Mouse (Mus musculus) left cerebral cortex, postnatal 10 days (tissue): ENCODE results near the gene Gm20604. TPM values are rescaled to one million over a fixed set of nuclear protein-coding genes. Genes with fewer than 3 reads are reported as not detected.
A peak's percentile ranks its signal among the peaks of the same experiment; 100 is the strongest.

Experiments used
- DNase-seq, 2 experiments: peaks; one replicate each; pipeline ENCODE4 v3.0.0; 2021 to 2022; ENCODE audit warnings: low spot score in 2 of 2, mixed read lengths in 1 of 2; ENCODE audit errors: extremely low spot score in 1 of 2
- intact Hi-C: fragments of 180-260 bp; cut with DNase I; formaldehyde crosslinking; loops from one replicate; pipeline ENCODE4 v1.15.1; 2025
- total RNA-seq, 2 experiments: library from RNA; stranded (reverse); gene quantifications; 2 replicates each; pipeline ENCODE4 v1.2.3; 2021

The Gm20604 gene
- total RNA-seq, 2 experiments from 2014 or later = 22.9 to 23.0 TPM

- intact Hi-C loops = loop anchor here (10.0 kb wide), 1 partner anchor 209 kb away; no protein-coding TSS in a partner anchor
- no peak for DNase-seq
These were observed 45.2 kb downstream of the Gm20604 start for GRCm38 (mm10) chr12:102713153-102713865.

GRCm38 (mm10) chr12:102710851-102711375 is 47.6 kb downstream of the Gm20604 start:
- intact Hi-C loops = loop anchor here (10.0 kb wide), 1 partner anchor 206 kb away; no protein-coding TSS in a partner anchor
- no peak for DNase-seq

GRCm38 (mm10) chr12:102709896-102710295 is 48.6 kb downstream of the Gm20604 start:
- no peak for DNase-seq
- intact Hi-C loops = loop anchor here (10.0 kb wide), 1 partner anchor 205 kb away; no protein-coding TSS in a partner anchor

GRCm38 (mm10) chr12:102708220-102708619 is 50.3 kb downstream of the Gm20604 start:
- intact Hi-C loops = no loop called here
- no peak for DNase-seq

GRCm38 (mm10) chr12:102706833-102707463 is 51.5 kb downstream of the Gm20604 start:
- intact Hi-C loops = no loop called here
- DNase-seq = no peak

GRCm38 (mm10) chr12:102705906-102706640 is 52.4 kb downstream of the Gm20604 start:
- no peak for DNase-seq
- intact Hi-C loops = no loop called here

- DNase-seq = peak; percentile 87 to 95
- intact Hi-C loops = no loop called here
These were observed 53.1 kb downstream of the Gm20604 start for GRCm38 (mm10) chr12:102705216-102705871.

- intact Hi-C loops = loop anchor here (5.0 kb wide), 1 partner anchor 57 kb away; no protein-coding TSS in a partner anchor
- DNase-seq = peak in 1 of 2 experiments; percentile 81
These were observed 53.8 kb downstream of the Gm20604 start, which contains the start of gene Itpk1 for GRCm38 (mm10) chr12:102704457-102705198. TSS of gene Itpk1 (minus strand) at chr12:102704930.

- DNase-seq = no peak
- intact Hi-C loops = loop anchor here (5.0 kb wide), 1 partner anchor 57 kb away; no protein-coding TSS in a partner anchor
These were observed 54.5 kb downstream of the Gm20604 start for GRCm38 (mm10) chr12:102703921-102704408.

GRCm38 (mm10) chr12:102703441-102703840 is 55.0 kb downstream of the Gm20604 start:
- intact Hi-C loops = loop anchor here (5.0 kb wide), 1 partner anchor 56 kb away; no protein-coding TSS in a partner anchor
- no peak for DNase-seq

GRCm38 (mm10) chr12:102703111-102703412 is 55.4 kb downstream of the Gm20604 start:
- intact Hi-C loops = loop anchor here (5.0 kb wide), 1 partner anchor 56 kb away; no protein-coding TSS in a partner anchor
- DNase-seq = no peak

- intact Hi-C loops = loop anchor here (5.0 kb wide), 1 partner anchor 55 kb away; no protein-coding TSS in a partner anchor
These were observed 55.9 kb downstream of the Gm20604 start for GRCm38 (mm10) chr12:102702356-102703110.

GRCm38 (mm10) chr12:102701691-102702207 is 56.7 kb downstream of the Gm20604 start:
- intact Hi-C loops = loop anchor here (5.0 kb wide), 1 partner anchor 54 kb away; no protein-coding TSS in a partner anchor
- no peak for DNase-seq

More at GRCm38 (mm10) chr12:102702356-102703110, 55.9 kb downstream of the Gm20604 start:
- peak in 1 of 2 experiments; percentile 89 for DNase-seq

- DNase-seq = no peak
- intact Hi-C loops = loop anchor here (5.0 kb wide), 1 partner anchor 53 kb away; no protein-coding TSS in a partner anchor
These were observed 58.0 kb downstream of the Gm20604 start for GRCm38 (mm10) chr12:102700453-102700852.

- DNase-seq = no peak
- intact Hi-C loops = no loop called here
These were observed 59.3 kb downstream of the Gm20604 start for GRCm38 (mm10) chr12:102699156-102699555.

- intact Hi-C loops = no loop called here
- DNase-seq = no peak
These were observed 60.3 kb downstream of the Gm20604 start for GRCm38 (mm10) chr12:102698089-102698684.
